Mouse (Mus musculus): ENCODE measurements at regions not wholly inside any gene's neighbourhood (a gene's known extent, or its start where the extent isn't known, plus 50 kb on each side); places are given as distances from the start of the nearest gene placed in this dataset.
A peak's percentile ranks its signal among the peaks of the same experiment; 100 is the strongest.

GRCm38 (mm10) chr13:3752334-3752733, 51.8 kb downstream of the Calml3 start:
- DNase-seq: no peak

- DNase-seq: no peak
Observed at GRCm38 (mm10) chr13:3751222-3751621, 52.9 kb downstream of the Calml3 start.

- DNase-seq: peak; percentile 85
Observed at GRCm38 (mm10) chr13:3750756-3751155, 53.4 kb downstream of the Calml3 start.

GRCm38 (mm10) chr13:3749646-3750045, 54.5 kb downstream of the Calml3 start:
- peak; percentile 66 for DNase-seq

- DNase-seq: no peak
Observed at GRCm38 (mm10) chr13:3748859-3749258, 55.3 kb downstream of the Calml3 start.

- no peak for DNase-seq
Observed at GRCm38 (mm10) chr13:3746524-3746923, 57.6 kb downstream of the Calml3 start.

GRCm38 (mm10) chr13:3744870-3745269, 59.2 kb downstream of the Calml3 start:
- DNase-seq: peak; percentile 22

- no peak for DNase-seq
Observed at GRCm38 (mm10) chr13:3743692-3744457, 60.2 kb downstream of the Calml3 start.

- DNase-seq: no peak
Observed at GRCm38 (mm10) chr13:3742763-3743401, 61.2 kb downstream of the Calml3 start.

GRCm38 (mm10) chr13:3742094-3742730, 61.9 kb downstream of the Calml3 start:
- peak; percentile 73 for DNase-seq

- DNase-seq: no peak
Observed at GRCm38 (mm10) chr13:3730699-3731021, 73.5 kb downstream of the Calml3 start.

GRCm38 (mm10) chr13:3729926-3730698, 74.0 kb downstream of the Calml3 start:
- peak; percentile 80 for DNase-seq

GRCm38 (mm10) chr13:3728888-3729287, 75.2 kb downstream of the Calml3 start:
- DNase-seq: no peak

- peak; percentile 56 for DNase-seq
Observed at GRCm38 (mm10) chr13:3726331-3726781, 77.8 kb downstream of the Calml3 start.

- DNase-seq: no peak
Observed at GRCm38 (mm10) chr13:3725803-3726202, 78.3 kb downstream of the Calml3 start.

- DNase-seq: no peak
Observed at GRCm38 (mm10) chr13:3724313-3724712, 79.8 kb downstream of the Calml3 start.

- DNase-seq: no peak
Observed at GRCm38 (mm10) chr13:3723458-3724143, 80.5 kb downstream of the Calml3 start.

GRCm38 (mm10) chr13:3715019-3715418, 81.2 kb downstream of the Asb13 start:
- no peak for DNase-seq

- DNase-seq: no peak
Observed at GRCm38 (mm10) chr13:3712497-3713160, 78.8 kb downstream of the Asb13 start.

- DNase-seq: no peak
Observed at GRCm38 (mm10) chr13:3712088-3712487, 78.3 kb downstream of the Asb13 start.

GRCm38 (mm10) chr13:3709982-3710618, 76.3 kb downstream of the Asb13 start:
- DNase-seq: no peak
